Mouse (Mus musculus): ENCODE measurements around the gene Gna15. TPM values are rescaled to one million over a fixed set of nuclear protein-coding genes. Genes with fewer than 3 reads are reported as not detected.

Gna15 gene
- polyA plus RNA-seq, 1 experiment from 2014 or later, result 1.4 TPM

DNA sequence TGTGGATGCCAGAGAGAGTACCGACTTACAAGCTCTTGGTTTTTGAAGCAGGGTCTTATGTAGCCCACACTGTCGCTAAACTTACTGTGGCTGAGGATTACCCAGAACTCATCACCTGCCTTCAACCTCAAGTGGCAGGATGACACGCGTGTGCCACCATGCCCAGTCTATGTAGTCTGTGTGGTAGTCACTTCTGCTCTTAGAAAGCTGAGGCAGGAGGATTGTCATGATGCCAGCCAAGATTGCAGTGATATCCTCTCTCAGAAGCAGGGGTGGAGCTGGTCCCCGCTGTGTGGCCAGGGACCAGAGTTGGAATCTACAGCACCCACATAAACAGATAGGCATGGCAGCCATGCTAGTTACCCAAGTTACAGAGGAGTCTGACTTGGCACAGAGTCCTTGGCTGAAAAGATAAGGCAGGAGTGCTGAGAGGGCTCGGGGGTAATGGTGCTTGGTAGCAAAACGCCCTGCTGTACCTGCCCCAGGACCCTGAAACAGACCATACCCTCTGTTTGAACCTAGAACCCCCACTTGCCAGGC lies 38.5 kb downstream of the Gna15 start:
- peaks cover 10% of the 10 kb centered on the region for H3K27me3 ChIP-seq (ENCODE audit: control insufficient read depth, insufficient read depth, low read length)
- peaks cover 17% of the 10 kb centered on the region for H3K36me3 ChIP-seq (ENCODE audit: control insufficient read depth, insufficient read depth, low read length)
- no peak overlapping the region for H3K4me2 ChIP-seq
- 73% methylated on average over 7 of the region's 7 CpGs for WGBS
- H3K4me1 ChIP-seq (ENCODE audit: control insufficient read depth, insufficient read depth, low read length), result peaks cover 13% of the 10 kb centered on the region
- H3K9ac ChIP-seq (ENCODE audit: low read length), result no peak overlapping the region
- ATAC-seq (ENCODE audit: low FRiP score) (no peak), DNase-seq (ENCODE audit: low spot score, missing footprints) (no peak)
- no peaks in the 10 kb centered on the region for H3K9me3 ChIP-seq (ENCODE audit: control insufficient read depth, low read length)
- no peak overlapping the region for H3K4me3 ChIP-seq (ENCODE audit: low read depth, low read length)
- H3K27ac ChIP-seq (ENCODE audit: low read depth, low read length), result no peak overlapping the region

DNA sequence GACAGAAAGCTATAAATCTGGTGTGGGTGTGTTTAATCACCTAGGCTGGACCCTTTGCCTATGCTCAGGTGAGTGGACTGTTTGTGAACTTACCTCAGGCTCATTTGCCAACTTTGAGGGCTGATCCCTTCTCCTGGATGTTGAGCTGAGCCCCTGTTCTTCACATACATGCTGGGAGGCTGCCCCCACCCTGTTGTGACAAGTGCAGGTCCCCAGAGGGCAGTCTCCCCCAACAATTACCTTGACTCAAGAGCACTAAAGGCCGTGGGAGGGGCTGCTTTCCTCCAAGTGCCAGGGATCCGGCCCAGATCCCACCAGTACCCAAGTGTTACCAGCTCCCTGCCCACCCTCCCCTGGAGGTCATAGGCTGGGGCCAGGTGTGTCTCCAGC lies 39.0 kb downstream of the Gna15 start:
- Histone ChIP-seq H3K9ac (ENCODE audit: low read length) (no peak overlapping the region), H3K4me3 (ENCODE audit: low read depth, low read length) (no peak overlapping the region), H3K9me3 (ENCODE audit: control insufficient read depth, low read length) (no peaks in the 10 kb centered on the region), H3K27me3 (ENCODE audit: control insufficient read depth, insufficient read depth, low read length) (peaks cover 10% of the 10 kb centered on the region), H3K27ac (ENCODE audit: low read depth, low read length) (peak overlapping the region; percentile 44), H3K4me2 (no peak overlapping the region), H3K4me1 (ENCODE audit: control insufficient read depth, insufficient read depth, low read length) (peaks cover 18% of the 10 kb centered on the region), H3K36me3 (ENCODE audit: control insufficient read depth, insufficient read depth, low read length) (peaks cover 12% of the 10 kb centered on the region)
- ATAC-seq (ENCODE audit: low FRiP score), result no peak
- 43% methylated on average over 2 of the region's 2 CpGs for WGBS
- no peak for DNase-seq (ENCODE audit: low spot score, missing footprints)

DNA sequence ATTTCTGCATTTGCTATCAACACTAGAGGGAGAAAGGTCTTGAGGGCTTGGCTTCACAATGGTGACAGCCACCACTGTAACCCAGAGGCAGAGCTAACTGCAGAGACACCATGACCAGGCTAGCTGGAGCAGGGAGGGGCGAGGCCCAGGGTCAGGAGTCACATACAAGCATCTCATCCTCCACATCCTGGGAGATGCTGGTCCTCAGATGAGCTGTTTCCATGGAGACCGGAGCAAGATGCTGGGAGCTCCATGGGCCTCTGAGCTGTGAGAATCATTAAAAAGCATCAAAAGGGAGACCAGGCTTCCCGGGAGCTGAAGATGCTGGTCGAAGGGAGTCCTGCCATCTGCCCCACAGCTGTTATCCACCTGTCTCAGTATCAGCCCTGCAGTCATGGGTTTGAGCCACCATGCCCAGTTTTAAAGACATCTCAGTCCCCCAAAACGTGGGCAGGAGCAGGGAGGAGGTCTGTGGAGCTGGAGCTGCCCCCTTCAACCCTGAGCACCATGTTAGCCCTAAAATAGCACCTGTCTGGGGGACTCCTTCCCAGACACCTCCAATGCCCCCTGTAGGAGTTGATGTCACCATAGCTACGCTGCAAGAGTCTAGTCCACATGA lies 39.5 kb downstream of the Gna15 start:
- Histone ChIP-seq H3K4me1 (ENCODE audit: control insufficient read depth, insufficient read depth, low read length) (peaks cover 18% of the 10 kb centered on the region), H3K36me3 (ENCODE audit: control insufficient read depth, insufficient read depth, low read length) (peaks cover 11% of the 10 kb centered on the region), H3K27me3 (ENCODE audit: control insufficient read depth, insufficient read depth, low read length) (peaks cover 10% of the 10 kb centered on the region), H3K4me2 (no peak overlapping the region), H3K9ac (ENCODE audit: low read length) (no peak overlapping the region), H3K27ac (ENCODE audit: low read depth, low read length) (peak overlapping the region; percentile 44), H3K9me3 (ENCODE audit: control insufficient read depth, low read length) (no peaks in the 10 kb centered on the region), H3K4me3 (ENCODE audit: low read depth, low read length) (no peak overlapping the region)
- WGBS, result 56% methylated on average over 6 of the region's 6 CpGs
- ATAC-seq (ENCODE audit: low FRiP score) (peak; percentile 51), DNase-seq (ENCODE audit: low spot score, missing footprints) (peak; percentile 87)

DNA sequence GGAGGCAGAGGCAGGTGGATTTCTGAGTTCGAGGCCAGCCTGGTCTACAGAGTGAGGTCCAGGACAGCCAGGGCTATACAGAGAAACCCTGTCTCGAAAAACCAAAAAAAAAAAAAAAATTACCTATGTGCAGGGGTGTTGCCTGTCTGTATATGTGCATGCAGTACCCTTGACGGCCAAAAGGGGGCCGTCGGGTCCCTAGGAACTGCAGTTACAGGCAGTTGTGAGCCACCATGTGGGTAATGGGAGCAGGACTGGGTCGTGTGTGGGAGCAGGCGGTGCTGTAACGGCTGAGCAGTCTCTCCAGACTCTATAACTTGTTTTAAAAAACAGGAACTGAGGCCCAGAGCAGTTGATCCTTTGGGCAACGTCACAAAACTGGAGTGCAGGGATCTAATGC lies 40.0 kb downstream of the Gna15 start:
- H3K9me3 ChIP-seq (ENCODE audit: control insufficient read depth, low read length), result no peaks in the 10 kb centered on the region
- peaks cover 8% of the 10 kb centered on the region for H3K36me3 ChIP-seq (ENCODE audit: control insufficient read depth, insufficient read depth, low read length)
- WGBS, result 23% methylated on average over 9 of the region's 9 CpGs
- peaks cover 10% of the 10 kb centered on the region for H3K27me3 ChIP-seq (ENCODE audit: control insufficient read depth, insufficient read depth, low read length)
- H3K27ac ChIP-seq (ENCODE audit: low read depth, low read length), result peak overlapping the region; percentile 44; the same call in 1 of the 2 replicates
- ATAC-seq (ENCODE audit: low FRiP score) (no peak), DNase-seq (ENCODE audit: low spot score, missing footprints) (no peak)
- H3K4me3 ChIP-seq (ENCODE audit: low read depth, low read length), result no peak overlapping the region
- H3K4me2 ChIP-seq, result no peak overlapping the region
- H3K4me1 ChIP-seq (ENCODE audit: control insufficient read depth, insufficient read depth, low read length), result peaks cover 18% of the 10 kb centered on the region
- no peak overlapping the region for H3K9ac ChIP-seq (ENCODE audit: low read length)

DNA sequence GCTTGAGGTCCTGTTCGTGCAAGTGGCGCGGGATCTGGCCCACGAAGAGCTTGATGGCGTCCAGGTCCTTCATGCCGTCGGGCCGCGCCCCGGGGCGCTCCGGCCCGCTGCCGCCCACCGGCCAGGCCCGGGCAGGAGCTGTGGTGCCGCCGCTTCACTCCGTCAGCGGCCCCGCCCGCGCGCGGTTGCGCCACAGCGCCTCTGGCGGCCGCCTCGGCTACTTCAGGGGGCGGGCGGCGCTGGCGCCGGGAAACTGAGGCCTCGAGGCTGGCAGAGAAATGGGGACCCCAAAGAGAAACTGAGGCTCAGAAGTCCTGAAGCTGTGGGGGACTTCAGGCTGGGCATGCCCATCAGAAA lies 41.5 kb downstream of the Gna15 start, which contains the start of gene Celf5:
TSS of gene Celf5 (minus strand) at position 177 of the 357 bp plus-strand sequence.
- 0% methylated on average over 36 of the region's 36 CpGs for WGBS
- Histone ChIP-seq H3K4me2 (peak within 1 kb of the TSS; percentile 65), H3K9ac (ENCODE audit: low read length) (peak within 1 kb of the TSS; percentile 69), H3K4me3 (ENCODE audit: low read depth, low read length) (peak within 1 kb of the TSS; percentile 49), H3K27ac (ENCODE audit: low read depth, low read length) (no peak within 1 kb of the TSS), H3K36me3 (ENCODE audit: control insufficient read depth, insufficient read depth, low read length) (peaks cover 3% of the 10 kb centered on the region; the same call in 1 of the 2 replicates), H3K9me3 (ENCODE audit: control insufficient read depth, low read length) (no peaks in the 10 kb centered on the region), H3K4me1 (ENCODE audit: control insufficient read depth, insufficient read depth, low read length) (peaks cover 18% of the 10 kb centered on the region), H3K27me3 (ENCODE audit: control insufficient read depth, insufficient read depth, low read length) (peaks cover 10% of the 10 kb centered on the region)
- ATAC-seq (ENCODE audit: low FRiP score), result peak; percentile 64
- peak; percentile 99 for DNase-seq (ENCODE audit: low spot score, missing footprints)

DNA sequence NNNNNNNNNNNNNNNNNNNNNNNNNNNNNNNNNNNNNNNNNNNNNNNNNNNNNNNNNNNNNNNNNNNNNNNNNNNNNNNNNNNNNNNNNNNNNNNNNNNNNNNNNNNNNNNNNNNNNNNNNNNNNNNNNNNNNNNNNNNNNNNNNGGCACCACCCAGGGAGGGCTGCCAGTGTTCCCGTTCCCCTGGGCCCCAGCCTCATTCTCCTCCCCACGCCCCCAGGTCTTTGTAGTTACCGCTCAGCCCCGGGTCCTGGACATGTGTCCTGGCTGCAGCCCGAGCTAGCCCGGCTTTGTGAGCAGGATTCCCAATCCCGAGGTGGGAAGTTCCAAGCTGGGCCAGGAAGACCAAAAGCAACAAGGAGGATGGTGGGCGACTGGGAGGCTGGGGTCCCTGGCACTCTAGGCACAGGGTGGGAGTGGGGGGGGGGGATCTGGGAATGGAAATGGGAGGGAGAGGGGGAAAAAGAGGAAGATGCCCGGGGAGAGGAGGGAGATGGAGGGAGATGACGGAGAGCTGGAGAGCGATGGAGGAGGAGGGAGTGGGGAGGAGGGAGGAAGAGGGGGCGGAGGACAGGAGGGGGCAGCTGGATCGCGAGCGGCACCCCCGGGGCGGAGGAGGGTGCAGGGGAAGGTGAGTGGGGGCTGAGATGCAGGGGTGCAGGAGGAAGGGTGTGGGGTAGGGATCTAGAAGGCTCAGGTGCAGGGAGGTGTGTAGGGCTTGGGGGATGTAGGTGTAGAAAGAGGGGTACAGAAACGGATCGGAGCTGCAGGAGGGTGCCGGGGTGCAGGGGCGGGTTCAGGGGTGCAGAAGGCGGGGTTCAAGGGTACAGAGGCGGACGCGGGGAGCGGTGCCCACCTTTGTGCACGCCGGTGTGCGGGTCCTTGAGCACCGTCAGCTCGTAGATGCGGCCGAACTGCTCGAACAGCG lies 42.2 kb downstream of the Gna15 start:
- Histone ChIP-seq H3K9ac (ENCODE audit: low read length) (peak overlapping the region; percentile 69), H3K36me3 (ENCODE audit: control insufficient read depth, insufficient read depth, low read length) (peaks cover 3% of the 10 kb centered on the region; the same call in 1 of the 2 replicates), H3K4me3 (ENCODE audit: low read depth, low read length) (peak overlapping the region; percentile 49), H3K4me2 (peak overlapping the region; percentile 65), H3K9me3 (ENCODE audit: control insufficient read depth, low read length) (no peaks in the 10 kb centered on the region), H3K27me3 (ENCODE audit: control insufficient read depth, insufficient read depth, low read length) (peaks cover 15% of the 10 kb centered on the region), H3K4me1 (ENCODE audit: control insufficient read depth, insufficient read depth, low read length) (peaks cover 20% of the 10 kb centered on the region), H3K27ac (ENCODE audit: low read depth, low read length) (no peak overlapping the region)
- DNase-seq (ENCODE audit: low spot score, missing footprints) (no peak), ATAC-seq (ENCODE audit: low FRiP score) (peak; percentile 25; the same call in 1 of the 2 replicates)
- 4% methylated on average over 34 of the region's 35 CpGs for WGBS

DNA sequence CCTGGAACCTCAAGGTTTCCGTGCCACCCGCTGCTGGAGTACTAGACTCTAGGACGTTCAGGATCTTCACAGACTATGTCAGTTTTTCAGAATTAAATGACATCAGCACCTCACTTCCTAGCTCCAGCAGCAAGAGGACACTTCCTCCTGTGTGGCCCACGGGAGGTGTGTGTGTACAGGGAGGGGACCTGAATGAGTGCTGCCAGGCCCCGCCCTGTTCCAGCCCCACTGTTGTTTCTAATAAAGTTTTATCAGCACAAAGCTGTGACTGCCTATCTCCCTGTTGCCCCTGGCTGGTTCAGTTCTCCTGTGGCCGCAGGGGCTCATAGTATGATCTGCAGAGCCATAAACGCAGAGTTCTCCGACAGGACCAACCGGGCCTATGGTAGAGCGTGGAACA lies 49.6 kb downstream of the Gna15 start:
- H3K36me3 ChIP-seq (ENCODE audit: control insufficient read depth, insufficient read depth, low read length), result no peaks in the 10 kb centered on the region
- H3K9ac ChIP-seq (ENCODE audit: low read length), result no peak overlapping the region
- H3K4me3 ChIP-seq (ENCODE audit: low read depth, low read length), result no peak overlapping the region
- peaks cover 26% of the 10 kb centered on the region for H3K4me1 ChIP-seq (ENCODE audit: control insufficient read depth, insufficient read depth, low read length)
- WGBS, result 83% methylated on average over 10 of the region's 10 CpGs
- no peaks in the 10 kb centered on the region for H3K9me3 ChIP-seq (ENCODE audit: control insufficient read depth, low read length)
- peaks cover 23% of the 10 kb centered on the region for H3K27me3 ChIP-seq (ENCODE audit: control insufficient read depth, insufficient read depth, low read length)
- H3K27ac ChIP-seq (ENCODE audit: low read depth, low read length), result no peak overlapping the region
- H3K4me2 ChIP-seq, result no peak overlapping the region
- DNase-seq (ENCODE audit: low spot score, missing footprints) (no peak), ATAC-seq (ENCODE audit: low FRiP score) (no peak)

DNA sequence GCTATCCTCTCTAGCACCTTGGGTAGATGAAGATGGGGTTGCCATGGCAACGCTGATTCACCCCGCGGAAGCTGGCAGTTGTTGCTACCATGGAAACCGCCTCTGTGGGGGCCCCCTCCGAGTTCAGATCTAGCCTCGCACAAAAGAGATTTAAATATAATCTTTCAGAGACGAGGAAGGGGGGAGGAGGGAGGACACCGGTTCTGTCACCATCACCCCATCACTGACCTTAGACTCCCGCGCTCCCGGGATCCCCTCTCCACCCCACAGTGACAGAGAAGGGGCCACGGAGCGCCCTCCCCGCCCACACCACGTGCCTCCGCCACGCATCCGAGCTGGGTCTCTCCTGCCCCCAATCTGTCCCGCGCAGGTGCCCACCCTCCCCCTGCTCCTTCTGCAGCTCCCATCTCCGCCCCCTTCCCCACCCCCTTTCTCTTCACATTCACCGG lies 51.0 kb downstream of the Gna15 start:
- Histone ChIP-seq H3K4me2 (peak overlapping the region; percentile 67), H3K9me3 (ENCODE audit: control insufficient read depth, low read length) (no peaks in the 10 kb centered on the region), H3K36me3 (ENCODE audit: control insufficient read depth, insufficient read depth, low read length) (no peaks in the 10 kb centered on the region), H3K4me1 (ENCODE audit: control insufficient read depth, insufficient read depth, low read length) (peaks cover 26% of the 10 kb centered on the region), H3K4me3 (ENCODE audit: low read depth, low read length) (peak overlapping the region; percentile 32), H3K9ac (ENCODE audit: low read length) (peak overlapping the region; percentile 56), H3K27me3 (ENCODE audit: control insufficient read depth, insufficient read depth, low read length) (peaks cover 23% of the 10 kb centered on the region), H3K27ac (ENCODE audit: low read depth, low read length) (peak overlapping the region; percentile 44)
- DNase-seq (ENCODE audit: low spot score, missing footprints) (peak; percentile 94), ATAC-seq (ENCODE audit: low FRiP score) (peak; percentile 82)
- 1% methylated on average over 22 of the region's 22 CpGs for WGBS
